Mouse (Mus musculus) thymus, postnatal 0 days (tissue): Measurements from ENCODE around the gene Otud1. TPM values are rescaled to one million over a fixed set of nuclear protein-coding genes. Genes with fewer than 3 reads are reported as not detected.

Experiments used
- DNase-seq: peaks from one replicate; pipeline ENCODE4 v3.0.0-alpha.2; 2015; ENCODE audit warnings: low spot score
- polyA plus RNA-seq: library from polyadenylated mRNA; unstranded; fragments of >200 nt; fragmentation: Nextera tagmentation; extraction: Ambion mirVana; gene quantifications from 2 replicates; pipeline ENCODE4 v1.2.1, GENCODE M21; 2015

Gene Otud1
- 1.8 and 2.2 TPM in 2 replicates for polyA plus RNA-seq

- DNase-seq: peak; percentile 99
Observed at GRCm38 (mm10) chr2:19657158-19657874, at the start of gene Otud1. TSS of gene Otud1 (plus strand) at chr2:19657752.

- no peak for DNase-seq
Observed at GRCm38 (mm10) chr2:19607852-19608251, 49.7 kb upstream of the Otud1 start.

- DNase-seq: no peak
Observed at GRCm38 (mm10) chr2:19608410-19609073, 49.0 kb upstream of the Otud1 start.

GRCm38 (mm10) chr2:19622041-19622440 is 35.5 kb upstream of the Otud1 start:
- peak; percentile 27 for DNase-seq

GRCm38 (mm10) chr2:19627044-19627443 is 30.5 kb upstream of the Otud1 start:
- no peak for DNase-seq

GRCm38 (mm10) chr2:19627920-19628608 is 29.5 kb upstream of the Otud1 start:
- DNase-seq: no peak

- DNase-seq: no peak
Observed at GRCm38 (mm10) chr2:19630544-19630943, 27.0 kb upstream of the Otud1 start.

- DNase-seq: no peak
Observed at GRCm38 (mm10) chr2:19633406-19633920, 24.1 kb upstream of the Otud1 start.

GRCm38 (mm10) chr2:19645182-19645581 is 12.4 kb upstream of the Otud1 start:
- no peak for DNase-seq

- DNase-seq: no peak
Observed at GRCm38 (mm10) chr2:19646144-19646543, 11.4 kb upstream of the Otud1 start.

GRCm38 (mm10) chr2:19646910-19647309 is 10.6 kb upstream of the Otud1 start:
- no peak for DNase-seq

- no peak for DNase-seq
Observed at GRCm38 (mm10) chr2:19656436-19656835, 1.1 kb upstream of the Otud1 start.

GRCm38 (mm10) chr2:19657881-19658589 is 483 bp downstream of the Otud1 start:
- DNase-seq: peak; percentile 63

GRCm38 (mm10) chr2:19658661-19659384 is 1.3 kb downstream of the Otud1 start:
- DNase-seq: peak; percentile 31

GRCm38 (mm10) chr2:19660875-19661274 is 3.3 kb downstream of the Otud1 start:
- no peak for DNase-seq

- no peak for DNase-seq
Observed at GRCm38 (mm10) chr2:19663146-19663848, 5.7 kb downstream of the Otud1 start.

GRCm38 (mm10) chr2:19664147-19664546 is 6.6 kb downstream of the Otud1 start:
- DNase-seq: no peak

- DNase-seq: no peak
Observed at GRCm38 (mm10) chr2:19664555-19665475, 7.3 kb downstream of the Otud1 start.

GRCm38 (mm10) chr2:19665841-19666240 is 8.3 kb downstream of the Otud1 start:
- peak; percentile 47 for DNase-seq
